Mouse (Mus musculus) c-Kit-positive CD71-positive TER-119-positive erythroid progenitor cells, embryonic 14.5 days (primary cell): ENCODE results near the gene Fam49a.

Experiments
- DNase-seq: peaks from one replicate; pipeline ENCODE4 v3.0.0-alpha.2; 2013; ENCODE audit warnings: low spot score

The Fam49a gene

DNA sequence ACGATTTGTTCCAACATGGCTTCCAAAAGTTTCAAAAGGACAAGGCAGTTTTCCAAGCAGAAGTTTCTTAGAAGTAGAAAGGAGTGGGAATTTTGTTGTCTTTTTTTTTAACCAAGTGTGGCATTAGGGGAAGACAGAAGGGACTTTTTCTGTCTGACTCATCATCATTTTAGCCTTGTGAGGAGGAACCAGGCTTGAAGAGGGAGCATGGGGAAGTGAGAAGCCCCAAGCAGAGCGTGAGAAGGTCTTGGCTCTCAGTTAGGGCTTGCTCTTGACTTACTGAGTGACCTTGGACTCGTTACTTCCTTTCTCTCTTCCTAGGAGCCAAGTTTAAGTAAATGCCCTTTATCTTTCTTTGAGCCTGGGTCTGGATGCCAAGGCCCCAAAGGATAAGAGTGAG lies 8.6 kb downstream of the Fam49a start:
- DNase-seq, result no peak

DNA sequence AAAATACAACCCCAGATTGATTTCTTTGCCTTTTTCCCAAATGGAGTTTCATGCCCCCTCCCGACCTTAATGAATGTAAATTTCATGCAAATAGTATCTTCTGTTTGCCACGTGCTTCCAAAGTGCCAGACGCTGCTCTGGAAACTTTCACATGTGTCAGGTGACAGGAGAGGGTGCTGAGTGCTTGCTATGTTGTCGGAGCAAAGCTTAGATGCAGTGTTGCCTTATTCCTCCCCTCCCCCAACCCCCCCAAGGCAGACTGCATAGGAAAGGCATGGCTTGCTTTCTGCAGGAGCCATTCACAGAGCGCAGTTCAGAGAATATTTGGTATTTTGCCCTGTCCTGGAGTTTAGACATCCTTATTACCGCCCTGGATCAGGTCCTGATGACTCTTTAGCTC lies 12.2 kb downstream of the Fam49a start:
- no peak for DNase-seq

DNA sequence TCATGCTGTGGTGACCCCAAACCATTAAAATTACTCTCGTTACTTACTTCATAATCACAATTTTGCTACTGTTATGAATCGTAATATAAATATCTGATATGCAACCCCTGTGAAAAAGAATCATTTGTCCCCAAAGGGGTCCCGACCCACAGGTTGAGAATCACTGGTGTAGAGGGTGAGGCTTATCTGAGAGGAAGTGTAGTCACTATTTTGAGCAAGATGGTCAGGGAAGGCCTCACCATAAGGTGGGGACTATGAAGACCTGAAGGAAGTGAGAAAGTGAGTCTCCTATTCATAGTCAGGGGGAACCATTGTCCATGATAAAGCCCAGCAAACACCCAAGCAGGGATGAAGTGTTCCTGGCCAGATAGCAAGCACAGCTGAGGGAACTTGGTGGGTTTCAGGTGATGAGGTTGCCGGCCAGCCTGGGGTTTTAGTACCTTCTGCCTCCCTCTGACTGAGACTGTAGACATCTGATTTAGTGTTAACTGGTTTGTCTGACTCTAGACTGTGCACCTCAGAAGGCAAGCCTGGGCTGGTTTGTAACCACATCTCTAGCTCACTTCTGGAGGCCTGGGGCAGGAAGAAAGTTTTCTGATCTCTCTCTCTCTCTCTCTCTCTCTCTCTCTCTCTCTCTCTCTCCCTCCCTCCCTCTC lies 13.3 kb downstream of the Fam49a start:
- no peak for DNase-seq

DNA sequence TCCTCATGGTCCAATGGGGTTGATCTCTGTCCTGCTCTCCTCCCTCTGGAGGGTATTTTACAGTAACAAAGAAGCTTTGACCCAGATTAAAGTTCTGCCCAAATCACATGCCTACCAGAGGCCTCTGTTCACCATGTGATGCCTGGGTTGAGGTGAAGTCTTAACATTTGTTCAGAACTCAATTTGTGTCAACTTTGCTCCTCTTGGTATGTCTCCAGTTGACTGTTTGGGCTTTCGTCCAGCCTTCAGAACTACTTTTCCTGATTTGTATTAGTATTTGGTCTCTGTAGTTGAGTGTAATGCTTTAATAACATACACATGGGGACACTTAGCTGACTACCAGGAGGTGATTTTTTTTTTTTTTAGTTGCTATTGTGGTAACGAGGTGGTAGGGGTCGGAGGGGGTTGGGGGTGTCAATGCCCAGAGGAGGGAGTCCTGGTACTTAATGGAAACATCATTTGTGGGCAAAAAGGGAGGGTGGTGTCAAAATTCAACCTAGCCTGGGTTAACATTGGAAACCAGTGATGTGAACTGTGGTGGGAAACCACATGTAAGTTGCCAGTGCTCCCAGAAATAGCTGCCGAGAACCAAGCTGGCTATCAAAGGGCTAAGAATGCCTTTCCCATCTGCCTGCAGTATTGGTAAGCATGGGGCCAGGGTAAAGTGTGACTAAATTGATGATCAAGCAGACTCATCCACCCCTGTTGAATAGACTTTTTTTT lies 16.0 kb downstream of the Fam49a start:
- no peak for DNase-seq

DNA sequence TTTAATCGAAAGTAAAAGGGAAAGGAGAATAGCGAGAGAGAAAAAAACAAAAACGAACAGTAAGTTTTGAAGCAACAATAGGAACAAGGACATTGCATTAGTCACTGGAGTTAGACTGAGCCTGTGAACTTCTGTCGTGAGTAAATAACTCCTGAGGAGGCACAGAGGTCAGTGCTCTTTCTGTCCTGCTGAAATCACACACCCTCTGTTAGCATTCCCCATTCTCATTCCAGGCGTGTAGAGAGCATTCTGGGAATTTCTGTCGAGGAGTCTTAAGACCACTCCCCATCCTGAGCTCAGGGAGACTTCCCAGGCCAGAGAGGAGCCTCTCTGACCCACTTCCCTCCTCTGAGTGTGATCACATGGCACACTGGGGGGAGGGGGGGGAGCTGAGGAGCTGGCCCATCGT lies 16.5 kb downstream of the Fam49a start:
- DNase-seq, result no peak

DNA sequence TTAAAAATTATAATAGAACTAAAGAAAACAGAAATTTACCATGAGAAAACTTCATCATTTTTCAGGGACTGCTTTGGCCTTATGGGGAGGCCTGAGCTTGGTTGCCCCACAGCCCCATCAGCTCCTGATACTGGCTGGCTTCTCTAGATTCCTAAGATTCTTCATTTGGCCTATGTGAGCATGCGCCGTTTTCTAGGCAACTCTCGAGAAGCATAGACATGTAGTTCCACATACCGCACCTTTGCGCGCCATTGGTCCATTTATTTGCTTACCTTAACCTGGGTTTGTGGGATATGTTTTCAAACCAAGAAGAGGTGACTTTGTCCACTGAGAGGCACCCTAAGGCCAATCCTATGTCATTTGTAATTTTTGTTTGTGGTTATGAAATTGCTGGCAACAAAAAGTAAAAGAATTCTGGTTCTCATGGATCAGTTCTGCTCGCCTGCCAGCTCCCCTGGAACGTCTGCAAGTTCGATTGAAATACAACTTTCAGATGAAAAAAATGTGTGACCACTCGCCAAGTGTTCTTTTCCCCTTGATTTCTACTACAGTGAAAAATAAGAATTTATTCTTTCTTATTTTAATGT lies 21.9 kb downstream of the Fam49a start:
- DNase-seq, result no peak

DNA sequence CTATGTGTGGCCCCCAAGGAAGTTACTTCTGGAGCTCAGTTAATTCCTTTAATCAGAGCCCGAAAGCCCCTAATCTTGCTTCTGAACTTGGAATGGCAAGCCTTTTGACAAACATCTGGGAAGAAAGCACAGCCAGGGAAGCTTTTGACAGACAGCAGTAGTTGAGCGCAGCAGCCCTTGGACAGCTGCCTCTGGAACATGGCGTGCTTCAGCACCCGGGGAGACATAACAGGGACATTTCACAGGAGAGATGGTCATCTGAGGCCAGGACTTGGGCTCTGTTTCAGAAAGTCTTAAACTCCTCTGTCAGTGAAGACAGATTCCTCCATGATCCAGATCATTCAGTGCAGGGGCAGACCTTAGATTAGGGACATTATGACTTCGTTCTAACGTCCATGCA lies 22.6 kb downstream of the Fam49a start:
- DNase-seq, result no peak

DNA sequence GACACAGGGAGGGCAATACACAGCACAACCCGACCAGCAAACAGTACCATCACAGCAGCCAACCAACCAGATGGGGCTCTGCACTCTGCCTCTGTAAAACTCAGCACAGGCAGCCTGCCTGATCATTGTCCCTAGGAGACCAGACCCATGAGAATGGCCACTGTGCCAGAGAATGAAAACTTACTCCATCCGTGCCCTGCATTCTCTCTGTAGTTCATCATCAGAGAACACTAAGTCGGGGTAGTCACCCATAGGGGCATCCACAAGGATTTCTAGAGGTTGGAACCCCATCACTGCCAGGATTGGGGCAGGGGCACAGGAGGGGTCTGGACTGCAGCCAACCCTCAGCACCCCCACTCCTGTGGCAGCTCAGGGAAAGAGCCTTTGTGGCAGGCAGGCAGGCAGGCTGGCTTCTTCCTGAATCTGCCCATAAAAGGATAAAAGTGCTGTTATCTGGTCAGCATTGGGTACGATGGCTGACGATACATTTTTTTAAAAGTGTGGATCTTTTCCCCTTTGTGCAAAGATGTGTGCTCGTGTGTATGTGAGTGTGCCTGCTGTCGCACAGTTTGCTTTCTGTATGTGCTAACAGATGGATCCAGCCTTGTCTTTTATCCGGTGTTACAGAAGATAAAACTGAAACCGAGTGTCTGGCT lies 25.3 kb downstream of the Fam49a start:
- no peak for DNase-seq

DNA sequence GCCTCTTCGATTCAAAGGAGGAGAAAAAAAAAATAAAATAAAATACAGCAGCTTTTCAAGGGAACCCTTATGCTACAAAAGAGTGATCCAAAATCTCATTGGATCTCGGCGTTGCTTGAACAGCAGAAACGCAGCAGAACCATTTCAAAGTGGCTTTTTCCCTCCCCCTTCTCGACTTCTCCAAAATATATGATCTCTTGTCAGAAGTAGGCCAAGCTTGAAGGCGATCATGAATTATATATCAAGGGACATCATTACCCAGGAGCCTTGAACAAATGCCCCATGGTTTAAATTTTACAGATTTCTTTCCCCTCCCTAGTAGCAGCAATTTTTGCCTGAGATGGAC lies 25.8 kb downstream of the Fam49a start:
- DNase-seq, result no peak

DNA sequence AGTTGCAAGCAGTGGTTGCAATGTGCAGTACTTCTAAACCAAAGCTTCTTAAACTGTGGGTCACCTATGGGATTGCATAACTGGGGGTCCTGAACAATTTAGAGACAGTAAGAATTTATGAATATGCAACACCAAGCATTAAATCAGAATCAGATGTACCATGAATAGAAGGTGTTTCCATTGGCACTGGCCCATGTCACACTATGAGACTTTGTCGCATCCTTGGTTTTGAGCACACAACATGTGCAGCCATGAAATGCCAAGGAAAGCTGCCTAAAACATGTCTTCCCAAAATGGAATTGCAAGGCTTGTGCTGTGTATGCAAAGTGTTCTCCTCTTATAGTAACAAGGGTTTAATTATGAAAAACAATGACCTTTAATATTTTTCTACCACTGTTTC lies 26.6 kb downstream of the Fam49a start:
- no peak for DNase-seq

DNA sequence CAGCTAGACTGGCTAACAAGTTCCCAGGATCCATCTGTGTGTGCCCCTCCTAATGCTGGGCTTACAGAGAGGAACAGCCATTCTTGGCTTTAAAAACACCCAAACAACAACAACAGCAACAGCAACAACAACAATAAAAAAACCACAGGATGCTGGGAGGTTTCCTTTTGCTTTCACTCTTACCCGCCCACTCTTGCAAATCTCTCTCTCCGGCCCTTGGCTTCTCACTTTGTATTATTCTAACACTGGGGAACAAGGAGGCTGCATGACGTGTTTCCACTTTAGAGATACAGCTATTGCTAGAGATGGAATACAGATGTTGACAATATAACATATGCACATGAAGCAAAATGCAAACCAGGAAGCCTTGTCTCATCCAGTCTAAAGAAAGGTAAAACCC lies 27.7 kb downstream of the Fam49a start:
- no peak for DNase-seq

DNA sequence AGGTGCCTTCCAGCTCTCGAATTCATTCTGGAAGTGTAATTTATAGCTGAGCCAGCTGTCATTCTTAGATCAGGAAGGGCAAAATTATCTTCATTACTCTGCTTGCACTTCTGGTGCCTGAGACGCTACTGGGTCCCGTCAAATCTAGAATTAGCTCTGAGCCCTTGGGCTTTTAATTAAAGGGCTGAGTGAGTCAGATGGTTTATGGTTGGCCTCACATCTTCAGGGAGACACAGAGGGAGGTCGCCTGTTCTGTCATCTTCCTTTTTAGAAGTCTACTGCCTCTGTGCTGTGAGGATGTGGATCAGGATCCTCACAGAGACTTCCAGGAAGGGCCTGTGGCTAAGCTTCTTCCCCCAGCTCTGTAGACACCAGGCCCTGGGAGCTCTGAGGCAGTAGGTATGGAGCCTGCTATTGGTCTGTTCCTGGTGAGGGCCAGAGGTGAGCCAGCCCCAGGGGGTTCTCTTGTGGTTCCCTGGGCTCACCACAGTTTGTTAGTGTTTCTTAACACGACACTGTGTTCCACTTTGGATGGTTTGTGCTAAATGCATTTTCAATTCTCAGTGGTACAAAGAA lies 30.2 kb downstream of the Fam49a start:
- no peak for DNase-seq

DNA sequence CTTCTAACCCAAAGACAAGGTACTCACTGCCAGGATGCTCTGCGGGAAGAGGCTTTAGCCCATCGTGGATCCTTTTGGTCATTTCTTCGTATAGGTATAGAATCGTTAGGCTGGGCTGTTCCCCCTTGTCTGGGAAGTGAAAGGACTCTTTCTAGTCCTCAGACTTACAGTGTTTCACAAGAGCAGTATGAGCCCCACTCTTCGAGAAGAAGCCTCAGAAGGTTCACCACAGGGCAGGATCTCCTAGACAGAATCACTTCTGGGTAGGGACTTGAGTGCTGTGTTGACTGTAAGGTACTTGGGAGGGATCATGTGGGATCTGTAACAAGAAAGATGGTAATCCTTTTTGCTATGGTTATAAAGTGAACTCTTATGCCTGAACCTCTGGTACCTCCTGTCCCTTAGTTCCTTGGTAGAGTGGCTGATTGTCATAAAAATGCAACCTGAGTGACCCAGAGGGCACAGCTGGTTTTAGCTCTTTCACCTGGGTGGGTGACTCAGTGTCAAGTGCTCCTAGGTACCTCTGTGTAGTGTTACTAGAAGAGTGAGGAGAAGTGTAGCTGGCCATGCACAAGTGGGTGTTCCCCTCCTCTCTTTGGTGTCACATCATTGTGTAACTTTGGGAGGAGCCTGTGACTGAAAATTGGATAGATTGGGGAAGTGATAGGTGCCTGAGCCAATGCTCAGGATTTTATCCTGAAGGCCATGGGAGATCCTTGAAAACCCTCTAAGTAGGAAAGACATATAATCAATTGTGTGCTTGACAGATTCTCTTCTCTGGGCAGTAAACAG lies 32.6 kb downstream of the Fam49a start:
- DNase-seq, result no peak

DNA sequence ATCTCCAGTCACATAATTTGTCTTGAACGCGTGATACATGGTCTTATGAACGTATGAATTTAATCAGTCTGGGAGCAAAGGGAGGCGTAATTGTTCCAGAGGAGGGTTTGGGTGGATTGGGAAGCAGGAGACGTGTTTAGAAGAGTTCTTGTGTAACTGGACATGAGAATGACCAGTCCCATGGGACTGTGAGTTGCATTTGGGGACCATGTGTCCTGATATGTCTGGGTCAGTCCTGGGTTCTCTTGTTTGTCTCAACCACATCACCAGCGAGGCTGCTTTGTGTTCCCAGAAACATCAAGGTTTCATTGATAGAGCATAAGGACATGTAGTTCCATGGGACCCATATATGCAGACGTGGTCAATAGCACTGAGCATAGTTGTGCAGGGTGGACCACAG lies 36.5 kb downstream of the Fam49a start:
- DNase-seq, result no peak

DNA sequence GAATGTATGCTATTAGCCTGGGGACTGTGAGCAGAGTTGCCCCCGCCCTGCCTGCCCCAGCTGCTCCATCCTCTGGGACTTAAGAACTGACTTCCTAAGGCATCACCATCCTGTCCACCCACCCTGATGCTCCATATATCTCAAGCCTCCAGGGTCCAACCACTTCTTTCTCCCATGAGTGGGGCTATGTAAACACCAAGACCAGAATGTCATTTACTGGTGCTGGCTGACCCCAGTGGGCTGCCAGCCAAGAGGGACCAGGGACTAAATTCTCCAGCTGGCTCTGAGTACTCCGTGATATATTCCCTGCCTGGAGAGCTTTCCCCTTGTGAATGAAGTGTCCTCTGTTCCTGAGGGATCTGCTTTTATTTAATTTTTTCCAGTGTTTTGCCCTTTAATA lies 37.4 kb downstream of the Fam49a start:
- DNase-seq, result no peak

DNA sequence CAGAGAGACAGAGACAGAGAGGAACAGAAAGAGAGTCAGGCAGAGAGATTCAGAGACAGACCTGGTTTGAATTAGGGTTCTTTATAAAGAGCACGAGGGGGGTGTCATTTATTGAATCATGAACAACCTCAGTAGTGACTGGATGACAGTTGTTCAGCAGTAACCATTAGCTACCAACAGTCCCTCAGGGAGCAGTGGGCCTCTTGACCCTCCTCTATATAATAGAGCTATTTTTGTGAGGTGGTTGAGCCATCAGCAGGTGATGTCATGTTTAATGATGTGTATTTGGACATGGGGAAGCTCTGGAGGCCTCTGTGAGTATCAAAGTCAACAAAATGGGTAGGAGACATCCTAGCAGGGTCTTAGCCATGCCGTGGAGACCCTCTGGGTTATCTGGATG lies 39.2 kb downstream of the Fam49a start:
- DNase-seq, result no peak

DNA sequence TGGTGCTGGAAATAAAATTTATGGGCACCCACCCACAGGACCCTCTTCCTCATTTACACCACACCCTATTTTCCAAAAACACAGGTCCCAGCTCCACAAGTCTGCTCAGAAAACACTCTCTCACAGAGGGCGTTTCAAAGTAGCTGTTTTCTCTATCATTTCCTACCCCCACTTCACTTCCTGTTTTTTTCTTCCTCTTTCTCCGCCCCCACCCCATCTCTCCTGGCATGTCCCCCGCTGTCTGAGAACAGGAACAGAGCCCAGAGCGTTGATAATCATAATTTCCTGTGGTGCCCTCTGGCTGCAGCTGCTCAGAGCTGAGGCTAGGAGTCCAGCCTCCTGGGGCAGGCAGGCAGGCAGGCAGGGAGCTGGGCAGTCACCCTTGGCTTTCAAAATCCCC lies 39.9 kb downstream of the Fam49a start:
- no peak for DNase-seq

DNA sequence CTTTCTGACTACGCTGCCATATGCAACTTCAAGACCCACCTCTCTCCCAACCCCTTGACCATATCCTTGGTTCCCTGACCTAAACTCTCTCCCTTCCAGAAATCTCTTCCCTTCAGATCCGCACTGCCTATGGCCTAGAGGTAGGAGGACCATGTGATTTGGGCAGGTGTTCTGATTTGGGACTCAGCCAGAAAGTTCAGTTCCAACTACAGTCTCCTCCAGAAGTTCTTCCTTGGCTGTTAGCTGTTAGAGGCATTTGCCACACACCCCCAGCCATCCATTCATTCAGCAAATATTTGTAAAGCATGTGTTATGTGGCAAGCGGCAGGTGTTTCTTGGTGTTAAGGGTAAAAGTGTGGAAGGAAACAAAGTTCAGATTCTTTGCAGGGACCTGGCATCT lies 44.3 kb downstream of the Fam49a start:
- DNase-seq, result no peak

DNA sequence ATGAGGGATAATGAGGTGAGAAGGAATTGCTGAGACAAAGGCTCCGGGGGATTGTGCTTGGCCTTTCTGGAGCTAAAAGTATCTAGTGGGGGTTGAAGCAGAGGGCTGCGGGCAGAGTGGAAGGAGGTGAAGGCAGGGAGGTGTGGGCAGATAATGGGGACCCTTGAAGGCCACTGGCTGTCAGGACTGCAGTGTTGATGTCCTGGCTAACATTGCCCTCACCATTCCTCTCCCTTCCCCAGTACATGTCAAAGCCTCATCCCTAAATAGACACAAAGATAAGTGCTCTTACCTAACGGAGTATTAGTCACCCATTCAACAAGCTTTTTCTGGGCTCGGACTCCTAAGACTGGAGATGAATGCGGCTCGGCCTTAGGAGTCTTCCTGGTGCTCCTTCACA lies 44.9 kb downstream of the Fam49a start:
- DNase-seq, result no peak

DNA sequence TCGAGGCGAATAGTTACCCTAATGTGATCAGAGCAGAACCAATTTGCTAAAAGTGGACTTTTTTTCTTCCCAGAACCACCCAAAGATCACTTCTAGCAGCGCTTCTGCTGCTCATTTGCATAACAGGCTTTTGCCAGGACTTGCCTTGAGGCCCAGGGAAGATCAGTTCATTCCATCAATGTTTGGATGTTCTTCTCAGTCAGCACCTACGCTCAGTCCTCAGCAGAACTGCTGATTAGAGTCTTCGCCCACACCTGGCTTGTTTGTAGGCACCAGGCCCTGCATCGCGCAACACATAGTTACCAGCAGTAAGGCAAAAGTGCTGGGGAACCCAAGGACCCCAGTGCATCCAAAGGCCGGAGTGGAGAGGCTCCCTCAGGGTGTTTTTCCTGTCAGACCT lies 45.3 kb downstream of the Fam49a start:
- no peak for DNase-seq

DNA sequence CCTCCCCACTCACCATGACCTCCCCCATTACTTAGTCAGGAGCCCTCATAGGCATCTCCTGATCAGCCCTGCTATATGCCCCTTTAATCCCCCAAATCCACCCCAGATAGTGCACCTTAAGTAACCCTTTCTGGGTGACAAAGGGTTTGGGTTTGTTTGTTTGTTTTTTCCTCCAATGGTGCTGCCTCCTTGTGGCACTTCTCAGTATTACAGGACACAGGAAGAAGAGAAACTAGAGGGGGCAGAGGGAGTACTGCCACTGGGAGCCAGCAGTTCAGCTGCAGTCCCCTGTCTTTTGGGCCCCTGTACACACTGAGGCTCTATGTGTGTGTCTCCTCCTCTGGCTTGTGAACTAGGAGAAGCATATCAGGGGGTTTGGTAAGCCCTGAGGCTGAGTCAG lies 51.5 kb downstream of the Fam49a start:
- no peak for DNase-seq

DNA sequence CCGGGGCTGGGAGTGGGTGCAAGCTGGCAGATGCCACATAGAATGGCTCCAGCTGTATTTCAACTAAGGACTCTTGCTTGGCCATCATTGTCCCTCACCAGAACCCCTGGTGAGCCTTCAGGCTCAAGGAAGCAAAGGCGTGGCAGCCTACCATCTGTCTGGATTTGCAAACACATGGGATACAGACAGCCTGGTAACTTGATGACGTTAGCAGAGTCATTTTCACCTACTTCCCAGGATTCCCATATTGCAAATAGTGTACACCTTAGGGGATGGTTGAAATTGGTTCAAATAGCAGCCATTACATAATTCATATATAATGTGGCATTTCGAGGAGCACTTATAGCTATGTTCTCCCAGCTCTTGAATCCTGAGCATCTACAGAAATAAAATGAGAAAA lies 52.0 kb downstream of the Fam49a start:
- no peak for DNase-seq
